Mouse (Mus musculus): Measurements from ENCODE around the gene Pacs2. TPM values are rescaled to one million over a fixed set of nuclear protein-coding genes. Genes with fewer than 3 reads are reported as not detected.

Gene Pacs2
- total RNA-seq, 2 experiments from 2014 or later, result 14.5 to 18.3 TPM

- ATAC-seq (replicated peaks; ENCODE audit: low FRiP score, poor library complexity, severe bottlenecking), result no peak
Measured at GRCm38 (mm10) chr12:113036996-113037395, 22.7 kb downstream of the Pacs2 start.

GRCm38 (mm10) chr12:113038414-113038813 is 24.1 kb downstream of the Pacs2 start:
- no peak for ATAC-seq (replicated peaks; ENCODE audit: low FRiP score, poor library complexity, severe bottlenecking)

- ATAC-seq (replicated peaks; ENCODE audit: low FRiP score, poor library complexity, severe bottlenecking), result no peak
Measured at GRCm38 (mm10) chr12:113041481-113042439, 27.5 kb downstream of the Pacs2 start.

GRCm38 (mm10) chr12:113042543-113042942 is 28.2 kb downstream of the Pacs2 start:
- ATAC-seq (replicated peaks; ENCODE audit: low FRiP score, poor library complexity, severe bottlenecking), result peak; percentile 63

GRCm38 (mm10) chr12:113044916-113045677 is 30.8 kb downstream of the Pacs2 start:
- ATAC-seq (replicated peaks; ENCODE audit: low FRiP score, poor library complexity, severe bottlenecking), result peak; percentile 56

GRCm38 (mm10) chr12:113046861-113047260 is 32.6 kb downstream of the Pacs2 start:
- ATAC-seq (replicated peaks; ENCODE audit: low FRiP score, poor library complexity, severe bottlenecking), result no peak

GRCm38 (mm10) chr12:113048103-113048502 is 33.8 kb downstream of the Pacs2 start:
- ATAC-seq (replicated peaks; ENCODE audit: low FRiP score, poor library complexity, severe bottlenecking), result no peak

GRCm38 (mm10) chr12:113049836-113050235 is 35.5 kb downstream of the Pacs2 start:
- ATAC-seq (replicated peaks; ENCODE audit: low FRiP score, poor library complexity, severe bottlenecking), result no peak

GRCm38 (mm10) chr12:113050671-113051070 is 36.4 kb downstream of the Pacs2 start:
- no peak for ATAC-seq (replicated peaks; ENCODE audit: low FRiP score, poor library complexity, severe bottlenecking)

- no peak for ATAC-seq (replicated peaks; ENCODE audit: low FRiP score, poor library complexity, severe bottlenecking)
Measured at GRCm38 (mm10) chr12:113051628-113052403, 37.5 kb downstream of the Pacs2 start.

- no peak for ATAC-seq (replicated peaks; ENCODE audit: low FRiP score, poor library complexity, severe bottlenecking)
Measured at GRCm38 (mm10) chr12:113056089-113056488, 41.8 kb downstream of the Pacs2 start.

GRCm38 (mm10) chr12:113060178-113060577 is 45.9 kb downstream of the Pacs2 start:
- ATAC-seq (replicated peaks; ENCODE audit: low FRiP score, poor library complexity, severe bottlenecking), result peak; percentile 63

- ATAC-seq (replicated peaks; ENCODE audit: low FRiP score, poor library complexity, severe bottlenecking), result no peak
Measured at GRCm38 (mm10) chr12:113061606-113062005, 47.3 kb downstream of the Pacs2 start.

- ATAC-seq (replicated peaks; ENCODE audit: low FRiP score, poor library complexity, severe bottlenecking), result no peak
Measured at GRCm38 (mm10) chr12:113062201-113062600, 47.9 kb downstream of the Pacs2 start.

GRCm38 (mm10) chr12:113063700-113064099 is 49.4 kb downstream of the Pacs2 start:
- ATAC-seq (replicated peaks; ENCODE audit: low FRiP score, poor library complexity, severe bottlenecking), result no peak

GRCm38 (mm10) chr12:113068002-113068401 is 53.7 kb downstream of the Pacs2 start:
- no peak for ATAC-seq (replicated peaks; ENCODE audit: low FRiP score, poor library complexity, severe bottlenecking)

GRCm38 (mm10) chr12:113069389-113069788 is 55.1 kb downstream of the Pacs2 start:
- no peak for ATAC-seq (replicated peaks; ENCODE audit: low FRiP score, poor library complexity, severe bottlenecking)

GRCm38 (mm10) chr12:113071321-113071720 is 57.0 kb downstream of the Pacs2 start:
- ATAC-seq (replicated peaks; ENCODE audit: low FRiP score, poor library complexity, severe bottlenecking), result no peak

- ATAC-seq (replicated peaks; ENCODE audit: low FRiP score, poor library complexity, severe bottlenecking), result no peak
Measured at GRCm38 (mm10) chr12:113071827-113072226, 57.5 kb downstream of the Pacs2 start.
